Mouse (Mus musculus): ENCODE data around the gene 2310034G01Rik.
A peak's percentile ranks its signal among the peaks of the same experiment; 100 is the strongest.

GRCm38 (mm10) chr19:46304216-46304841 is 45.8 kb downstream of the 2310034G01Rik start, which contains the start of gene Nfkb2:
- TF ChIP-seq CTCF (conservative IDR thresholded peaks at IDR 0.05 in 1 of 2, IDR thresholded peaks at IDR 0.05 in 1 of 2; ENCODE audit: low read depth in 2 of 2, low read length in 2 of 2) (peak; percentile 70 to 87), POLR2A (IDR thresholded peaks at IDR 0.05; ENCODE audit: low read depth, low read length) (peak; percentile 87)
